Mouse (Mus musculus): ENCODE measurements around the gene Gjb3. TPM values are rescaled to one million over a fixed set of nuclear protein-coding genes. Genes with fewer than 3 reads are reported as not detected.

The Gjb3 gene
- 0.42 and 0.44 TPM in 2 replicates for polyA plus RNA-seq (2015; fragmentation: Nextera tagmentation; extraction: Ambion mirVana)

- DNase-seq (ENCODE audit: low spot score) = no peak
Measured at GRCm38 (mm10) chr4:127330181-127331100, at the start of gene Gjb3. Gjb3 (minus strand) TSS chr4:127330844.

DNA sequence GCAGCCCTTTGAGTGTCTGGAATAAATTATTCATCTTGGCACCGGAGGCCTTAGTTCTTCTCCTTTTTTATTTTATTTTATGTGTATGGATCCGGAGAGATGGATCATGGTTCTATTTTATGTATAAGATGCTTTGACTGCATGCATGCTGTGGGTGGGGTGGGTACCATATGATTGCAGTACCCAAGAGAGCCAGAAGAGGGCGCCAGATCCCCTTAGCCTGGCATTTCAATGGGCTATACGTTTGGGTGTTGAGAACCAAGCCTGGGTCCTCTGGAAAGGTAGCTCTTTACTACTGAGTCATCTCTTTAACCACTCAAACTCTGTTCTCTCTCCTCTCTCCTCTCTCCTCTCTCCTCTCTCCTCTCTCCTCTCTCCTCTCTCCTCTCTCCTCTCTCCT lies 46.7 kb upstream of the Gjb3 start:
- peak; percentile 11 for DNase-seq (ENCODE audit: low spot score)

- DNase-seq (ENCODE audit: low spot score) = no peak
Measured at GRCm38 (mm10) chr4:127375541-127376177, 45.0 kb upstream of the Gjb3 start.

DNA sequence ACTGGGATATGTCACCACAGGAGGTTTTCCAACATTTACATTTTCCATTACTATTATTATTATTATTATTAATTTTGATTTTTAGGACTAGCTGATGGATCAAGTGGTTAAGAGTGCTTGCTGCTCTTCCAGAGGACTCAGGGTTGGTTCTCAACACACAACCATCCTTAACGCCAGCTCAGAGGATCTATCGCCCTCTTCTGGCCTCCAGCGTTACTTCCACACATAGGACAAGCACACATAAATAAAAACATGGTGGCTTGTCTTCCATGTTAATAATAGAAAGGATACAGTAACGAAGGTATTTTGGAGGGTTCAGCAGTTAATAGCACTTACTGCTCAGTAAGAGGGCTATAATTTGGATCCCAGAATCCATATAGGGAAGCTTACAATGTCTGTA lies 44.0 kb upstream of the Gjb3 start:
- no peak for DNase-seq (ENCODE audit: low spot score)

DNA sequence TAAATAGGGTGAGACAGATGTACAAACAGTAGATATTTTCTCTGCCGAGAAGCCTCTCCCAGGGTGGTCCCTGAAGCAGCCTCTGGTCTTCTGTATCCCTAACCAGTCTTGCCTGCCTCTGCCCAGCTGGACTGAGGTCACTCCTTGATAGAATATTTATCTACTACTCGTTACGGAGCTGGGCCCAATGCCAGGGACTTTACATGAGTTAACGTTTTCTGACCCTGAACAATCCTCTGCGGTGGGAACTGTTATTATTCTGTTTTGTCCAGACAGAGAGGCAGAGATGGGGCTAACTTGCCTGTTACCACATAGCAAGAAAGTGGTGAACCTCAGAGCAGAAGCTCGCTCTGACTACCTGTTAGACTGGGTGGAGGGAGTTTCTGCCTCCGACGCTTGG lies 42.8 kb upstream of the Gjb3 start:
- no peak for DNase-seq (ENCODE audit: low spot score)

DNA sequence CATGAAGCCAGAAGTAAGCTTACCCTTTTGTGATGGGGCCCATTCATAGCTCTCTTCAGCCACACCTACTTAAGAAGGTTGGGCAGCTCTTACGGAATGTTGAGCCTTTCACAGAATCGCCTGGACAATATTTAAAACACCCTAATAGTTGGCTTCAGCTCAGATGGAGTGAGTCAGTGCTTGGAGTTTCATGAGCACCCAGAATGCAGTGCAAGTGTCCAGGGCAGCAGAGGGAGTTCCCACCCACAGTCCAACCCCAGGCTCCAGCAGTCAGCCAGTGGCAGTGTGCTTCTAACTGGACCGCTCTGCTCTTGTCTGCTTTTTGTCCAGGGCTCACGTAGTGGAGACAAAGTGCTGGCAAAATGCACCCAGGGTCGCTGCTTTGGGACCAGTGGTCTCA lies 40.9 kb upstream of the Gjb3 start:
- no peak for DNase-seq (ENCODE audit: low spot score)

DNA sequence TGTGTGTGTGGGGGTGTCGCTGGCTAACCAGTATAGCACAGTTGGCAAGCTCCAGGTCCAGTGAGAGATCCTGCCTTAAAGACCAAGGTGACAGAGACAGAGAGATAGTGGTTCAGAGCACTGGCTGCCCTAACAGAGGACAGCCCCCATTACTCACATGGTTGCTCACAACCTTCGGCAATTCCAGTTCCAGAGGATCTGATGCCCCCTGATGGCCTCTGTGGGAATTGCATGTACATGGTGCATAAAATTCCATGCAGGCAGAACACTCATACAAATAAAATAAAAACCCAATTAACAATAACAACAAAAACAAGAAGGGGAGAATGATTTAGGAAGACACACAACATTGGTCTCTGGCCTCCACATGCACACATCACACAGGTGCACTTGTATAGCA lies 39.8 kb upstream of the Gjb3 start:
- peak; percentile 8 for DNase-seq (ENCODE audit: low spot score)

DNA sequence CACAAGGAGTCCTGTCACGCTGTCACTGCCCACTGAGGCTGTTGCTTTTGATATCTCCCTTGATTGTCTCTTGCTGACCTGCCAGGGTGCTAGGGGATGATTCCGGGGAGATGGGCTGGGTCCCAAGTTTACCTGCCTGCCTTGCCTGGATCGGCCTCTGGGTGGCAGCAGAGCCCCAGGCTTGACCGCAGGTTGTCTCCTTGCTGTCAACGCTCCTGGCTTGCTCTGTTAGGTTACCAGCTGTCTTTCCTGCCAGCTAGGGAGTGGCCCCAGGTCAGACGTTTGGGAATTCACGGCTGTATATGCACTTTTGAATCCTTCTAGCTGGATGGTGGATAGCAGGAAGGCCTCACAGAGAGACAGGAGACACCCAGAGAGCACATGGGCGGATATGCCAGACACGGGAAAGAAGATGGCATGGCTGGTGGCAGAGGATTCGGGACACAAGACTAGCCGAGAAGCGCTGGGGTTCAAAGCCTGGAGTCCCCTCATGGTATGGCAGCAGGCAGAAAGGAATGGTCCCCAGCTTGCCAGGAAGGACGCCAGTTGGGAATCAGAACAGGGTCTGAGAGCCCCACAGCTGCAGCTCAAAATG lies 37.8 kb upstream of the Gjb3 start:
- peak; percentile 33 for DNase-seq (ENCODE audit: low spot score)

- no peak for DNase-seq (ENCODE audit: low spot score)
Measured at GRCm38 (mm10) chr4:127365834-127366233, 35.2 kb upstream of the Gjb3 start.

DNA sequence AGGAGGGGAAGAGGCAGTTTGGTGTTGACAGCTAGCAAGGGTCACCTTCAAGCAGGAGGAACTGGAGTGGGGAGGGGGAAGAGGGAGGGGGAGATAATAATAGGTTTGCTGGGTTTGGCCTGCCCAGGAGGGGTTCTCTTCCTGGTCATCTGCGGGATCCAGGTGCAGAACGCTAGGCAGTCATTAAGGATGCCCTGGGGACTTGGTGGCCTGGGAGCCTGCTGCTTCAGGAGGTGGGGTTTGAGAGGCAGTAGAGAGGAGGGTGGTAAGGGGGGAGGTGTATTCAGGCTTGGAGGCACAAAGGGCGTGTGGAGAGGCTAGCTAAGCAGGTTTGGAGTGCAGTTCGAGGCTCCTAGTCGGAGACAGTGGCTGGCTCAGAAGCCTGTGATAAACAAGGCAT lies 34.8 kb upstream of the Gjb3 start:
- DNase-seq (ENCODE audit: low spot score) = no peak

DNA sequence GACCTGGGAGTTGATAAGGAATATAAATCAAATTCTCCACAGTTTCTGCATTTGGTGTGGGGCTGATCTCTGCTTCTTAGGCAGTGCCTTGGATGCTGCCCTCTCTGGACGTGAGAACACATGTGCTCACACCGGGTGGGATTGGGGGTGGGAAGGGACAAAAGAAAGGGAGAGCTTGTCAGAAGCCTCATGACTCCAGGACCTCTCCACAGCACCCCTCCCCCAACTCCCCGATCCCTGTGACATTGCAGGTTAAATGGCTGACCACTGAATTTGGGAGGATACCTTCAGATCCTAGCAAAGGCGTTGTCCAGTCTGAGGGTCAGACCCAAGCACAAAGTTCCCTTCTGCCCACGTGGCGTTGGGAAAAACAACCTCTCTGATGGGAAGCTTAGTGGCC lies 33.8 kb upstream of the Gjb3 start:
- DNase-seq (ENCODE audit: low spot score) = no peak

GRCm38 (mm10) chr4:127363331-127363730 lies 32.7 kb upstream of the Gjb3 start:
- peak; percentile 19 for DNase-seq (ENCODE audit: low spot score)

DNA sequence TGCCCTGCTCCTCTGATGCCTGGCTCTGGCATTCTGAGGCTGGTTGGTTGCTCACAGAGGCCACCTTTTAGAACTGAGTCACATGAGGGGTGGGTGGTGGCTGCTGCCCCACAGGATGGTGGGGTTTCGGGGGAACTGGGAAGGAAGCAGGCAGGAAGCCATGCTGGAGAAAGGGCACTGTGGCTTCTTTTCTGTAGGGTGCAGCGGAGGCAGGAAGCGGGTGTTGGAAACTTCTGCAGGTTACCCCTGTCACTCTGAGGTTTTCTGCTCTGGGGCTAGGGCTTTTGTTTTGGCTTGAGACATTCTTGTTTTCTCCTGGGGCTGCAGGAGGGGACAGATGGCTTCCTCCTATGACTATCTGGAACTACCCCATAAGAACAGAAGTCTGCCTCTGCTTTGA lies 31.9 kb upstream of the Gjb3 start:
- DNase-seq (ENCODE audit: low spot score) = peak; percentile 4

- no peak for DNase-seq (ENCODE audit: low spot score)
Measured at GRCm38 (mm10) chr4:127358018-127358417, 27.4 kb upstream of the Gjb3 start, which contains the start of gene Gjb5. Gjb5 (minus strand) TSS chr4:127358181.

DNA sequence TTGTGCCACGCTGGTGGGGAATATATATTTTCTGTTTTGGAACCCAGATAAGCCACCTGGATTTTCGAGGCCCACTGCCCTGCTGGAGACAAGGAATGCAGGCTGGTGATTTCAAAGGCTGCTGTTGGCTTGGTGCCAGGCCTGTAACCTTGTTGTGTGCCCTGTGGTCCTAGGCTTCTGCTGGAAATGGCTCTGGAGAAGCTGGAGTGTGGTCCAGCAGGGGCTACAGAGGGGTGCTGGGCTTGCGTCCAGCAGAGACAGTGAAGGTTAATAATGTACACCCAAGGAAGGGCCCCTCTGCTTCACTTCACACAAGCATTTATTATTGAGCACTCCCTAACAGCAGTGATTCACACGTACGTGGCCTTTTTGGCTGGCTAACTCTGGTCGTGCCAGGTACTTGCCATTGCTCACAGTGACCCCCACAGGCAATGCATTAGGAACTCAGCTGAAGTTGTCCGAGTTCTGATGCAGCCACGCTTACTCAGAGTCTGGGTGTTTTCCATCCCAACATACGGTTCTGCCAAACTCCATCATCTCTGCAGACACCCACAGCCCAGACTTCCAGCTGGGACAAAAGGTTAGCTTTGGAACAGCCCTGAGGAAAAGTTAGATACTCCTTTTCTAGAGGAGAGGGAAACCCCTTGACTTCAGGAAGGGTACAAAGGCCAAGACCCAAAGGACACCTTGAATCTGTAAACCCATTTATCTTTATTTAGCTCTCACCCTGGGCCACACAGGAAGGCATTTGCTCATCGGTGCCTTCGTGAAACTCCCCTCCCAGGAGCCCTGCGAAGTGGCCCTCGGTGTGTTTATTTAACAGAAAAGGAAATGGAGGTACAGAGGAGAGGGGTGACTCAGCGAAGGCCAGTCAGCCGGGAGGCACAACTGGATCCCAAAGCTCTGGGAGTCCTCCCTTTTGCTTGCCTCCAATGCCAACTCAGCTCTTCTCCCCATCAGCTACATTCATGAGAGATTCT lies 24.2 kb upstream of the Gjb3 start:
- no peak for DNase-seq (ENCODE audit: low spot score)

DNA sequence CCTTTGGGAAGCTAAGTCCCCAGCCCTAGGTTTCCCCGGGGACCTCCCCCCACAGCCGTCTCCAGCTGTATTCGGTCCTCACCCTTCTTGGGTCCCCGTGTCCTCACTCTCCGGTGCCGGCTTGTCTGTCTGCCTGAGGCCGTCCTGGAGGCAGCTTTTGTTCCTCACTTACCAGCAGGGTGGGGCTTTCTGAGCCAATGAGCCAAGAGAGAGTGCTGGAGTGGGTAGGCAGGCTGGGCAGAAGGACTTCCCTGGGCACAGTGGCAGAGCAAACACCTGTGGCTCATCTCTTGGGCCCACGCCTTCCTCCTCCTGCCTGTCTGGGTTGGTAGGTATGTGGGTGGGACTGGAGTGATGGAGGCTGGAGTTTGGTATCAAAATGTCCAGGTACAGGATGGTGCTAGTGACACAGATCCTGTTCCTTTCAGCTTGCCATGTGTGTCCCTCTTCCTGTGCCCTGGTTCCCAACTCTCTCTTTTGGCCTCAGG lies 23.4 kb upstream of the Gjb3 start, which contains the start of gene Gjb4:
Gene Gjb4, minus strand, starts transcription at position 131 of the 488 bp plus-strand sequence.
- no peak for DNase-seq (ENCODE audit: low spot score)

- DNase-seq (ENCODE audit: low spot score) = no peak
Measured at GRCm38 (mm10) chr4:127352594-127352993, 21.9 kb upstream of the Gjb3 start.

- DNase-seq (ENCODE audit: low spot score) = no peak
Measured at GRCm38 (mm10) chr4:127349560-127350300, 19.1 kb upstream of the Gjb3 start.

GRCm38 (mm10) chr4:127345000-127345399 lies 14.4 kb upstream of the Gjb3 start:
- no peak for DNase-seq (ENCODE audit: low spot score)

DNA sequence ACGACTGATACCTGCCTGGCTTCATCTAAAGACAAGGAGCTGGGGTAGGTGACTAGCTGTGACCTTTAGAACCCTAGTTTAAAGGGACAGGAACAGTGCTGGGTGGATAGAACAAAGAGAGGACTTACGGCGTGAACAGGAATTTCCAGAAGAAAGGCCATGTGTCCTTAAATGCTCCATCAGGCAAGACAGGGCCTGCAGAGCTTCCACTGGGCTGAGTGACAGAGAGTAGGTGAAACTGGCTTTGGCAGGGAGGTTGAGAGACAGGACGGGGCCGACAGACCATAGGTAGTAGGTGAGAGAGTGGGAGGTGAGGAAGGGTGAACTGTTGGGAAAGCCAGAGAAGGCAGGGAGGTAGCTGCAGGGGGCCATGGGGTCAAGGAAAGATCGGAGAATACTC lies 10.7 kb upstream of the Gjb3 start:
- no peak for DNase-seq (ENCODE audit: low spot score)

All from thymus, postnatal 0 days (tissue).